Comparison of ENCODE assay signal across 8 mouse cellular contexts in genomic region chr7:44996672-44997071, GRCm38 (mm10). TPM values are rescaled to one million over a fixed set of nuclear protein-coding genes. Genes with fewer than 3 reads are reported as not detected.
DNase-seq lines count a peak whose midpoint lies in the region; ATAC-seq lines count a peak whose summit lies in the region.

No protein-coding gene starts in this region.

- H3K36me3 ChIP-seq in lung, embryonic 16.5 days (ENCODE audit: control insufficient read depth, insufficient read depth, low read length) = peaks cover 33% of the 10 kb centered on the region
- peaks cover 68% of the 10 kb centered on the region for H3K36me3 ChIP-seq in erythroblast, embryonic 14.5 days (ENCODE audit: control insufficient read depth)
- H3K36me3 ChIP-seq in intestine, embryonic 16.5 days (ENCODE audit: control insufficient read depth, insufficient read depth, low read length) = peaks cover 20% of the 10 kb centered on the region
- H3K36me3 ChIP-seq in neural tube, embryonic 14.5 days (ENCODE audit: control insufficient read depth, insufficient read depth, low read length) = peaks cover 7% of the 10 kb centered on the region; the same call in 1 of the 2 replicates

- peaks cover 31% of the 10 kb centered on the region for H3K4me1 ChIP-seq in lung, embryonic 16.5 days (replicated peaks; ENCODE audit: control insufficient read depth, insufficient read depth, low read length)
- H3K4me1 ChIP-seq in erythroblast, embryonic 14.5 days (ENCODE audit: control insufficient read depth) = peaks cover 59% of the 10 kb centered on the region
- peaks cover 34% of the 10 kb centered on the region for H3K4me1 ChIP-seq in intestine, embryonic 16.5 days (ENCODE audit: control insufficient read depth, insufficient read depth, low read length)
- H3K4me1 ChIP-seq in neural tube, embryonic 14.5 days (ENCODE audit: control insufficient read depth, insufficient read depth, low read length) = peaks cover 10% of the 10 kb centered on the region

- H3K4me2 ChIP-seq in lung, embryonic 16.5 days (ENCODE audit: low read depth, low read length) = peak overlapping the region; percentile 96
- peak overlapping the region; percentile 93 for H3K4me2 ChIP-seq in intestine, embryonic 16.5 days (ENCODE audit: low read depth, low read length)
- peak overlapping the region; percentile 70 for H3K4me2 ChIP-seq in neural tube, embryonic 14.5 days (ENCODE audit: low read depth, low read length)

- peak overlapping the region; percentile 82 for H3K4me3 ChIP-seq in lung, embryonic 16.5 days (ENCODE audit: low read length)
- H3K4me3 ChIP-seq in erythroblast, embryonic 14.5 days (replicated peaks) = peak overlapping the region; percentile 84
- peak overlapping the region; percentile 73 for H3K4me3 ChIP-seq in intestine, embryonic 16.5 days (ENCODE audit: low read length)
- peak overlapping the region; percentile 59 for H3K4me3 ChIP-seq in neural tube, embryonic 14.5 days (ENCODE audit: low read depth, low read length)

- DNase-seq in lung, postnatal 10 days = no peak
- DNase-seq in adrenal gland, postnatal 14 days = no peak
- DNase-seq in kidney, postnatal 14 days = no peak
- DNase-seq in adipocyte (ENCODE audit: low spot score) = no peak

- no peaks in the 10 kb centered on the region for H3K9me3 ChIP-seq in lung, embryonic 16.5 days (ENCODE audit: control insufficient read depth, low read length)
- H3K9me3 ChIP-seq in erythroblast, embryonic 14.5 days (ENCODE audit: control insufficient read depth, low read length) = no peaks in the 10 kb centered on the region
- H3K9me3 ChIP-seq in intestine, embryonic 16.5 days (ENCODE audit: control insufficient read depth, low read length) = no peaks in the 10 kb centered on the region
- no peaks in the 10 kb centered on the region for H3K9me3 ChIP-seq in neural tube, embryonic 14.5 days (ENCODE audit: control insufficient read depth, low read length)

- no peak for ATAC-seq in lung, embryonic 16.5 days (ENCODE audit: low read depth)
- no peak for ATAC-seq in intestine, embryonic 16.5 days
- no peak for ATAC-seq in neural tube, embryonic 14.5 days (ENCODE audit: low read depth)

- WGBS in lung, embryonic 16.5 days = 5% methylated on average over 10 of the region's 10 CpGs
- WGBS in intestine, embryonic 16.5 days = 13% methylated on average over 10 of the region's 10 CpGs
- 18% methylated on average over 10 of the region's 10 CpGs for WGBS in neural tube, embryonic 14.5 days

- no peaks in the 10 kb centered on the region for H3K27me3 ChIP-seq in lung, embryonic 16.5 days (ENCODE audit: control insufficient read depth, insufficient read depth, low read depth, low read length)
- H3K27me3 ChIP-seq in erythroblast, embryonic 14.5 days (ENCODE audit: control insufficient read depth) = no peaks in the 10 kb centered on the region
- no peaks in the 10 kb centered on the region for H3K27me3 ChIP-seq in intestine, embryonic 16.5 days (replicated peaks; ENCODE audit: control insufficient read depth, insufficient read depth, low read length)
- H3K27me3 ChIP-seq in neural tube, embryonic 14.5 days (ENCODE audit: control insufficient read depth, insufficient read depth, low read length) = no peaks in the 10 kb centered on the region

- peak overlapping the region; percentile 85 for H3K27ac ChIP-seq in lung, embryonic 16.5 days (ENCODE audit: low read length)
- peak overlapping the region; percentile 70 for H3K27ac ChIP-seq in intestine, embryonic 16.5 days (ENCODE audit: low read length)
- no peak overlapping the region for H3K27ac ChIP-seq in neural tube, embryonic 14.5 days (ENCODE audit: low read depth, low read length)

- peak overlapping the region; percentile 86 for H3K9ac ChIP-seq in lung, embryonic 16.5 days (ENCODE audit: low read length)
- H3K9ac ChIP-seq in intestine, embryonic 16.5 days (ENCODE audit: low read depth, low read length) = peak overlapping the region; percentile 89
- H3K9ac ChIP-seq in neural tube, embryonic 14.5 days (replicated peaks; ENCODE audit: low read depth, low read length) = peak overlapping the region; percentile 1; the same call in 1 of the 2 replicates

RNA-seq across cellular contexts. Expression of gene Irf3, which starts 0.8 kb away (rescaled TPM):
- 96.5 and 108 TPM in 2 replicates for polyA plus RNA-seq in lung, embryonic 16.5 days (2015; fragmentation: Nextera tagmentation; extraction: Ambion mirVana)
- polyA plus RNA-seq in erythroblast, embryonic 14.5 days (2012) = 10.4 and 10.6 TPM in 2 replicates
- polyA plus RNA-seq in intestine, embryonic 16.5 days (2015; fragmentation: Nextera tagmentation; extraction: Ambion mirVana) = 96.1 and 115 TPM in 2 replicates
- 53.8 and 60.2 TPM in 2 replicates for polyA plus RNA-seq in neural tube, embryonic 14.5 days (2014; fragmentation: Nextera tagmentation; extraction: Ambion mirVana)
- total RNA-seq in adrenal gland, postnatal 14 days (2021) = 95.1 and 108 TPM in 2 replicates

RNA-seq across cellular contexts. Expression of gene Bcl2l12, which starts 1.8 kb away (rescaled TPM):
- polyA plus RNA-seq in lung, embryonic 16.5 days (2015; fragmentation: Nextera tagmentation; extraction: Ambion mirVana) = 62.0 and 64.5 TPM in 2 replicates
- 6.1 and 6.4 TPM in 2 replicates for polyA plus RNA-seq in erythroblast, embryonic 14.5 days (2012)
- 33.0 and 36.9 TPM in 2 replicates for polyA plus RNA-seq in intestine, embryonic 16.5 days (2015; fragmentation: Nextera tagmentation; extraction: Ambion mirVana)
- 6.4 and 9.5 TPM in 2 replicates for polyA plus RNA-seq in neural tube, embryonic 14.5 days (2014; fragmentation: Nextera tagmentation; extraction: Ambion mirVana)
- 16.1 and 16.6 TPM in 2 replicates for total RNA-seq in adrenal gland, postnatal 14 days (2021)

RNA-seq across cellular contexts. Expression of gene Prmt1, which starts 10.3 kb away (rescaled TPM):
- polyA plus RNA-seq in lung, embryonic 16.5 days (2015; fragmentation: Nextera tagmentation; extraction: Ambion mirVana) = 413 and 457 TPM in 2 replicates
- 4.3 and 4.9 TPM in 2 replicates for polyA plus RNA-seq in erythroblast, embryonic 14.5 days (2012)
- 363 and 439 TPM in 2 replicates for polyA plus RNA-seq in intestine, embryonic 16.5 days (2015; fragmentation: Nextera tagmentation; extraction: Ambion mirVana)
- polyA plus RNA-seq in neural tube, embryonic 14.5 days (2014; fragmentation: Nextera tagmentation; extraction: Ambion mirVana) = 189 and 206 TPM in 2 replicates
- total RNA-seq in adrenal gland, postnatal 14 days (2021) = 224 and 250 TPM in 2 replicates

RNA-seq across cellular contexts. Expression of gene Scaf1, which starts 19.5 kb away (rescaled TPM):
- polyA plus RNA-seq in lung, embryonic 16.5 days (2015; fragmentation: Nextera tagmentation; extraction: Ambion mirVana) = 28.9 and 30.7 TPM in 2 replicates
- polyA plus RNA-seq in erythroblast, embryonic 14.5 days (2012) = 29.6 and 31.0 TPM in 2 replicates
- polyA plus RNA-seq in intestine, embryonic 16.5 days (2015; fragmentation: Nextera tagmentation; extraction: Ambion mirVana) = 20.1 and 23.2 TPM in 2 replicates
- polyA plus RNA-seq in neural tube, embryonic 14.5 days (2014; fragmentation: Nextera tagmentation; extraction: Ambion mirVana) = 61.6 and 68.6 TPM in 2 replicates
- 76.3 and 77.2 TPM in 2 replicates for total RNA-seq in adrenal gland, postnatal 14 days (2021)

RNA-seq across cellular contexts. Expression of gene Rras, which starts 21.1 kb away (rescaled TPM):
- 54.6 and 59.7 TPM in 2 replicates for polyA plus RNA-seq in lung, embryonic 16.5 days (2015; fragmentation: Nextera tagmentation; extraction: Ambion mirVana)
- polyA plus RNA-seq in erythroblast, embryonic 14.5 days (2012) = 0.45 and 0.53 TPM in 2 replicates
- 61.4 and 62.6 TPM in 2 replicates for polyA plus RNA-seq in intestine, embryonic 16.5 days (2015; fragmentation: Nextera tagmentation; extraction: Ambion mirVana)
- polyA plus RNA-seq in neural tube, embryonic 14.5 days (2014; fragmentation: Nextera tagmentation; extraction: Ambion mirVana) = 9.0 and 13.7 TPM in 2 replicates
- total RNA-seq in adrenal gland, postnatal 14 days (2021) = 60.3 and 63.4 TPM in 2 replicates

Comparison
In these comparisons a context has a peak if more than half of its experiments do, and no peak if none do; other contexts are left out.
1. H3K9ac ChIP-seq: peak in every context shown above with its lines; median percentile 89 in intestine, embryonic 16.5 days; 86 in lung, embryonic 16.5 days; 1 in neural tube, embryonic 14.5 days.
2. RNA of gene Prmt1, which starts 10.3 kb away (polyA plus RNA-seq): 413 to 457 TPM in lung, embryonic 16.5 days, 363 to 439 TPM in intestine, embryonic 16.5 days and 189 to 206 TPM in neural tube, embryonic 14.5 days; 4.3 to 4.9 TPM in erythroblast, embryonic 14.5 days; every median in the first group is over 10 times any median in the second.
3. Peak in every context shown above with its lines, with median percentiles within 50 percentile points of each other: H3K4me2 ChIP-seq and H3K4me3 ChIP-seq.